Mouse (Mus musculus): ENCODE measurements around the gene Fads6. TPM values are rescaled to one million over a fixed set of nuclear protein-coding genes. Genes with fewer than 3 reads are reported as not detected.

The Fads6 gene
- polyA plus RNA-seq, 1 experiment from 2014 or later, result 0.73 TPM

GRCm38 (mm10) chr11:115283486-115283765 lies 14.0 kb downstream of the Fads6 start:
- Histone ChIP-seq H3K36me3 (no peaks in the 10 kb centered on the region), H3K9ac (no peak overlapping the region; the same call in 1 of the 2 replicates), H3K4me1 (replicated peaks) (peaks cover 13% of the 10 kb centered on the region), H3K4me3 (no peak overlapping the region), H3K9me3 (no peaks in the 10 kb centered on the region), H3K27ac (no peak overlapping the region), H3K27me3 (no peaks in the 10 kb centered on the region), H3K4me2 (no peak overlapping the region)
- no peak for ATAC-seq (ENCODE audit: low FRiP score)
- WGBS, result 80% methylated on average over 9 of the region's 9 CpGs

GRCm38 (mm10) chr11:115282723-115283485 lies 14.6 kb downstream of the Fads6 start:
- Histone ChIP-seq H3K36me3 (no peaks in the 10 kb centered on the region), H3K27ac (no peak overlapping the region), H3K9me3 (no peaks in the 10 kb centered on the region), H3K4me2 (no peak overlapping the region), H3K4me3 (no peak overlapping the region), H3K4me1 (replicated peaks) (peaks cover 16% of the 10 kb centered on the region), H3K27me3 (no peaks in the 10 kb centered on the region), H3K9ac (no peak overlapping the region; the same call in 1 of the 2 replicates)
- no peak for ATAC-seq (ENCODE audit: low FRiP score)
- WGBS, result 83% methylated on average over 8 of the region's 8 CpGs

GRCm38 (mm10) chr11:115282295-115282694 lies 15.2 kb downstream of the Fads6 start:
- H3K9ac ChIP-seq, result peak overlapping the region; percentile 29; the same call in 1 of the 2 replicates
- no peaks in the 10 kb centered on the region for H3K9me3 ChIP-seq
- no peak for ATAC-seq (ENCODE audit: low FRiP score)
- H3K4me1 ChIP-seq (replicated peaks), result peaks cover 20% of the 10 kb centered on the region
- H3K27me3 ChIP-seq, result no peaks in the 10 kb centered on the region
- no peaks in the 10 kb centered on the region for H3K36me3 ChIP-seq
- H3K4me3 ChIP-seq, result no peak overlapping the region
- WGBS, result 83% methylated on average over 8 of the region's 8 CpGs
- H3K27ac ChIP-seq, result no peak overlapping the region
- no peak overlapping the region for H3K4me2 ChIP-seq

GRCm38 (mm10) chr11:115279726-115280125 lies 17.7 kb downstream of the Fads6 start:
- H3K9me3 ChIP-seq, result no peaks in the 10 kb centered on the region
- 68% methylated on average over 1 of the region's 1 CpGs for WGBS

GRCm38 (mm10) chr11:115278176-115278575 lies 19.3 kb downstream of the Fads6 start:
- Histone ChIP-seq H3K4me2 (peak overlapping the region; percentile 80; the same call in 1 of the 2 replicates), H3K36me3 (no peaks in the 10 kb centered on the region), H3K4me3 (0 out of 2 replicates have a peak overlapping the region, but pooled peaks have one; percentile 62), H3K9me3 (no peaks in the 10 kb centered on the region), H3K9ac (peak overlapping the region; percentile 68; the same call in 1 of the 2 replicates), H3K4me1 (replicated peaks) (peaks cover 34% of the 10 kb centered on the region), H3K27me3 (no peaks in the 10 kb centered on the region), H3K27ac (no peak overlapping the region)
- 69% methylated on average over 6 of the region's 6 CpGs for WGBS
- no peak for ATAC-seq (ENCODE audit: low FRiP score)

More at GRCm38 (mm10) chr11:115279726-115280125, 17.7 kb downstream of the Fads6 start:
- H3K9ac ChIP-seq, result no peak overlapping the region
- H3K4me1 ChIP-seq (replicated peaks), result peaks cover 24% of the 10 kb centered on the region
- no peak overlapping the region for H3K4me2 ChIP-seq
- no peak for ATAC-seq (ENCODE audit: low FRiP score)
- no peak overlapping the region for H3K4me3 ChIP-seq
- H3K27ac ChIP-seq, result no peak overlapping the region
- H3K36me3 ChIP-seq, result no peaks in the 10 kb centered on the region
- no peaks in the 10 kb centered on the region for H3K27me3 ChIP-seq

GRCm38 (mm10) chr11:115277604-115277975 lies 19.9 kb downstream of the Fads6 start:
- Histone ChIP-seq H3K9ac (peak overlapping the region; percentile 68), H3K36me3 (peaks cover 2% of the 10 kb centered on the region; the same call in 1 of the 2 replicates), H3K9me3 (no peaks in the 10 kb centered on the region), H3K4me2 (peak overlapping the region; percentile 80), H3K4me1 (replicated peaks) (peaks cover 39% of the 10 kb centered on the region), H3K27ac (peak overlapping the region; percentile 81), H3K4me3 (peak overlapping the region; percentile 62), H3K27me3 (no peaks in the 10 kb centered on the region)
- no peak for ATAC-seq (ENCODE audit: low FRiP score)
- WGBS, result 18% methylated on average over 7 of the region's 7 CpGs

GRCm38 (mm10) chr11:115276780-115277603 lies 20.5 kb downstream of the Fads6 start, which contains the start of gene Fdxr:
TSS of gene Fdxr (minus strand) at chr11:115277050.
- Histone ChIP-seq H3K4me1 (replicated peaks) (peaks cover 39% of the 10 kb centered on the region), H3K4me2 (peak within 1 kb of the TSS; percentile 80), H3K9ac (peak within 1 kb of the TSS; percentile 85), H3K36me3 (peaks cover 4% of the 10 kb centered on the region; the same call in 1 of the 2 replicates), H3K4me3 (peak within 1 kb of the TSS; percentile 62), H3K9me3 (no peaks in the 10 kb centered on the region), H3K27me3 (no peaks in the 10 kb centered on the region), H3K27ac (peak within 1 kb of the TSS; percentile 94)
- peak; percentile 97 for ATAC-seq (ENCODE audit: low FRiP score)
- under 1% methylated on average over 42 of the region's 42 CpGs for WGBS

GRCm38 (mm10) chr11:115275954-115276353 lies 21.5 kb downstream of the Fads6 start:
- H3K9ac ChIP-seq, result peak overlapping the region; percentile 85
- H3K4me2 ChIP-seq, result peak overlapping the region; percentile 80
- peak overlapping the region; percentile 94; the same call in 1 of the 2 replicates for H3K27ac ChIP-seq
- H3K36me3 ChIP-seq, result peaks cover 14% of the 10 kb centered on the region
- no peaks in the 10 kb centered on the region for H3K27me3 ChIP-seq
- ATAC-seq (ENCODE audit: low FRiP score), result no peak
- H3K9me3 ChIP-seq, result no peaks in the 10 kb centered on the region
- WGBS, result 42% methylated on average over 3 of the region's 3 CpGs
- peak overlapping the region; percentile 62 for H3K4me3 ChIP-seq
- peaks cover 39% of the 10 kb centered on the region for H3K4me1 ChIP-seq (replicated peaks)

GRCm38 (mm10) chr11:115275509-115275908 lies 22.0 kb downstream of the Fads6 start:
- Histone ChIP-seq H3K27ac (no peak overlapping the region), H3K9me3 (no peaks in the 10 kb centered on the region), H3K27me3 (no peaks in the 10 kb centered on the region), H3K4me1 (replicated peaks) (peaks cover 39% of the 10 kb centered on the region), H3K4me3 (peak overlapping the region; percentile 62; the same call in 1 of the 2 replicates), H3K9ac (peak overlapping the region; percentile 85), H3K36me3 (peaks cover 15% of the 10 kb centered on the region), H3K4me2 (peak overlapping the region; percentile 80)
- 89% methylated on average over 6 of the region's 6 CpGs for WGBS
- ATAC-seq (ENCODE audit: low FRiP score), result no peak

- Histone ChIP-seq H3K4me3 (no peak overlapping the region), H3K27me3 (peaks cover under 1% of the 10 kb centered on the region), H3K36me3 (peaks cover 15% of the 10 kb centered on the region), H3K4me1 (replicated peaks) (peaks cover 43% of the 10 kb centered on the region), H3K27ac (no peak overlapping the region), H3K9me3 (no peaks in the 10 kb centered on the region), H3K9ac (0 out of 2 replicates have a peak overlapping the region, but pooled peaks have one; percentile 39), H3K4me2 (no peak overlapping the region)
- 91% methylated on average over 6 of the region's 6 CpGs for WGBS
- ATAC-seq (ENCODE audit: low FRiP score), result no peak
Observed at GRCm38 (mm10) chr11:115274771-115275170, 22.7 kb downstream of the Fads6 start.

- H3K27me3 ChIP-seq, result peaks cover 7% of the 10 kb centered on the region
- peak overlapping the region; percentile 29; the same call in 1 of the 2 replicates for H3K9ac ChIP-seq
- H3K36me3 ChIP-seq, result peaks cover 21% of the 10 kb centered on the region
- H3K27ac ChIP-seq, result no peak overlapping the region
- H3K4me3 ChIP-seq, result no peak overlapping the region
- peaks cover 43% of the 10 kb centered on the region for H3K4me1 ChIP-seq (replicated peaks)
- no peak overlapping the region for H3K4me2 ChIP-seq
- no peaks in the 10 kb centered on the region for H3K9me3 ChIP-seq
- WGBS, result 86% methylated on average over 7 of the region's 7 CpGs
- ATAC-seq (ENCODE audit: low FRiP score), result no peak
Observed at GRCm38 (mm10) chr11:115274178-115274577, 23.3 kb downstream of the Fads6 start.

- Histone ChIP-seq H3K27ac (no peak overlapping the region), H3K27me3 (peaks cover 11% of the 10 kb centered on the region), H3K4me1 (replicated peaks) (peaks cover 43% of the 10 kb centered on the region), H3K4me3 (no peak overlapping the region), H3K36me3 (peaks cover 26% of the 10 kb centered on the region), H3K9ac (peak overlapping the region; percentile 29; the same call in 1 of the 2 replicates), H3K4me2 (no peak overlapping the region), H3K9me3 (no peaks in the 10 kb centered on the region)
- ATAC-seq (ENCODE audit: low FRiP score), result no peak
- 73% methylated on average over 7 of the region's 7 CpGs for WGBS
Observed at GRCm38 (mm10) chr11:115273735-115274134, 23.7 kb downstream of the Fads6 start.

All from hindbrain, embryonic 13.5 days (tissue).